Mouse (Mus musculus): ENCODE measurements around the gene Dach1. TPM values are rescaled to one million over a fixed set of nuclear protein-coding genes. Genes with fewer than 3 reads are reported as not detected.
A peak's percentile ranks its signal among the peaks of the same experiment; 100 is the strongest.

Gene Dach1
- polyA plus RNA-seq, 1 experiment from 2014 or later, result 1.8 TPM

GRCm38 (mm10) chr14:98072647-98073420 is 96.7 kb downstream of the Dach1 start:
- Histone ChIP-seq H3K27me3 (replicated peaks) (no peaks in the 10 kb centered on the region), H3K4me2 (peak overlapping the region; percentile 54), H3K36me3 (no peaks in the 10 kb centered on the region), H3K27ac (replicated peaks) (peak overlapping the region; percentile 42; the same call in 1 of the 2 replicates), H3K9me3 (no peaks in the 10 kb centered on the region), H3K4me3 (peak overlapping the region; percentile 19; the same call in 1 of the 2 replicates), H3K9ac (peak overlapping the region; percentile 24; the same call in 1 of the 2 replicates), H3K4me1 (peaks cover 22% of the 10 kb centered on the region)
- no peak for ATAC-seq (ENCODE audit: extremely low read depth, insufficient number of reproducible peaks, low FRiP score, low TSS enrichment)
- WGBS, result 48% methylated on average over 11 of the region's 11 CpGs

GRCm38 (mm10) chr14:98071877-98072276 is 97.7 kb downstream of the Dach1 start:
- 17% methylated on average over 4 of the region's 4 CpGs for WGBS

GRCm38 (mm10) chr14:98067273-98067905 is 102.2 kb downstream of the Dach1 start:
- WGBS, result 69% methylated on average over 4 of the region's 4 CpGs
- no peaks in the 10 kb centered on the region for H3K36me3 ChIP-seq
- no peak for ATAC-seq (ENCODE audit: extremely low read depth, insufficient number of reproducible peaks, low FRiP score, low TSS enrichment)
- no peak overlapping the region for H3K27ac ChIP-seq (replicated peaks)
- H3K4me2 ChIP-seq, result no peak overlapping the region
- H3K9me3 ChIP-seq, result no peaks in the 10 kb centered on the region
- H3K4me3 ChIP-seq, result no peak overlapping the region
- H3K9ac ChIP-seq, result no peak overlapping the region
- peaks cover 9% of the 10 kb centered on the region for H3K4me1 ChIP-seq
- no peaks in the 10 kb centered on the region for H3K27me3 ChIP-seq (replicated peaks)

More at GRCm38 (mm10) chr14:98071877-98072276, 97.7 kb downstream of the Dach1 start:
- H3K4me1 ChIP-seq, result peaks cover 22% of the 10 kb centered on the region
- no peaks in the 10 kb centered on the region for H3K27me3 ChIP-seq (replicated peaks)
- H3K9ac ChIP-seq, result no peak overlapping the region
- no peaks in the 10 kb centered on the region for H3K9me3 ChIP-seq
- H3K36me3 ChIP-seq, result no peaks in the 10 kb centered on the region
- ATAC-seq (ENCODE audit: extremely low read depth, insufficient number of reproducible peaks, low FRiP score, low TSS enrichment), result no peak
- 0 out of 2 replicates have a peak overlapping the region, but pooled peaks have one; percentile 16 for H3K4me2 ChIP-seq
- H3K27ac ChIP-seq (replicated peaks), result 0 out of 2 replicates have a peak overlapping the region, but pooled peaks have one; percentile 39
- H3K4me3 ChIP-seq, result no peak overlapping the region

GRCm38 (mm10) chr14:98064190-98064589 is 105.4 kb downstream of the Dach1 start:
- no peaks in the 10 kb centered on the region for H3K9me3 ChIP-seq
- H3K9ac ChIP-seq, result no peak overlapping the region
- no peak overlapping the region for H3K4me2 ChIP-seq
- ATAC-seq (ENCODE audit: extremely low read depth, insufficient number of reproducible peaks, low FRiP score, low TSS enrichment), result no peak
- WGBS, result 90% methylated on average over 2 of the region's 2 CpGs
- H3K4me3 ChIP-seq, result no peak overlapping the region
- H3K27ac ChIP-seq (replicated peaks), result no peak overlapping the region
- no peaks in the 10 kb centered on the region for H3K27me3 ChIP-seq (replicated peaks)
- no peaks in the 10 kb centered on the region for H3K4me1 ChIP-seq
- no peaks in the 10 kb centered on the region for H3K36me3 ChIP-seq

- H3K4me1 ChIP-seq, result peaks cover 8% of the 10 kb centered on the region; the same call in 1 of the 2 replicates
- H3K4me2 ChIP-seq, result no peak overlapping the region
- no peak overlapping the region for H3K27ac ChIP-seq (replicated peaks)
- 23% methylated on average over 2 of the region's 2 CpGs for WGBS
- no peak overlapping the region for H3K9ac ChIP-seq
- H3K27me3 ChIP-seq (replicated peaks), result no peaks in the 10 kb centered on the region
- H3K4me3 ChIP-seq, result no peak overlapping the region
- H3K9me3 ChIP-seq, result no peaks in the 10 kb centered on the region
- no peaks in the 10 kb centered on the region for H3K36me3 ChIP-seq
- ATAC-seq (ENCODE audit: extremely low read depth, insufficient number of reproducible peaks, low FRiP score, low TSS enrichment), result no peak
These were observed 120.2 kb downstream of the Dach1 start for GRCm38 (mm10) chr14:98049329-98049728.

GRCm38 (mm10) chr14:98048403-98048802 is 121.2 kb downstream of the Dach1 start:
- no peak overlapping the region for H3K27ac ChIP-seq (replicated peaks)
- H3K4me3 ChIP-seq, result no peak overlapping the region
- H3K36me3 ChIP-seq, result no peaks in the 10 kb centered on the region
- H3K9me3 ChIP-seq, result no peaks in the 10 kb centered on the region
- H3K4me1 ChIP-seq, result peaks cover 8% of the 10 kb centered on the region; the same call in 1 of the 2 replicates
- no peak overlapping the region for H3K4me2 ChIP-seq
- ATAC-seq (ENCODE audit: extremely low read depth, insufficient number of reproducible peaks, low FRiP score, low TSS enrichment), result no peak
- WGBS, result 86% methylated on average over 2 of the region's 2 CpGs
- H3K9ac ChIP-seq, result no peak overlapping the region
- H3K27me3 ChIP-seq (replicated peaks), result no peaks in the 10 kb centered on the region

- H3K4me3 ChIP-seq, result no peak overlapping the region
- H3K9ac ChIP-seq, result no peak overlapping the region
- no peaks in the 10 kb centered on the region for H3K36me3 ChIP-seq
- ATAC-seq (ENCODE audit: extremely low read depth, insufficient number of reproducible peaks, low FRiP score, low TSS enrichment), result no peak
- H3K4me2 ChIP-seq, result no peak overlapping the region
- H3K4me1 ChIP-seq, result peaks cover 8% of the 10 kb centered on the region; the same call in 1 of the 2 replicates
- 90% methylated on average over 3 of the region's 3 CpGs for WGBS
- no peak overlapping the region for H3K27ac ChIP-seq (replicated peaks)
- H3K9me3 ChIP-seq, result no peaks in the 10 kb centered on the region
- no peaks in the 10 kb centered on the region for H3K27me3 ChIP-seq (replicated peaks)
These were observed 121.9 kb downstream of the Dach1 start for GRCm38 (mm10) chr14:98047670-98048069.

GRCm38 (mm10) chr14:98046960-98047359 is 122.6 kb downstream of the Dach1 start:
- H3K27me3 ChIP-seq (replicated peaks), result no peaks in the 10 kb centered on the region
- no peak for ATAC-seq (ENCODE audit: extremely low read depth, insufficient number of reproducible peaks, low FRiP score, low TSS enrichment)
- no peak overlapping the region for H3K4me2 ChIP-seq
- no peak overlapping the region for H3K9ac ChIP-seq
- H3K4me3 ChIP-seq, result no peak overlapping the region
- no peak overlapping the region for H3K27ac ChIP-seq (replicated peaks)
- no peaks in the 10 kb centered on the region for H3K36me3 ChIP-seq
- no peaks in the 10 kb centered on the region for H3K9me3 ChIP-seq
- peaks cover 8% of the 10 kb centered on the region; the same call in 1 of the 2 replicates for H3K4me1 ChIP-seq

GRCm38 (mm10) chr14:98038524-98038923 is 131.0 kb downstream of the Dach1 start:
- 10% methylated on average over 1 of the region's 1 CpGs for WGBS
- ATAC-seq (ENCODE audit: extremely low read depth, insufficient number of reproducible peaks, low FRiP score, low TSS enrichment), result no peak
- Histone ChIP-seq H3K27ac (replicated peaks) (peak overlapping the region; percentile 38; the same call in 1 of the 2 replicates), H3K27me3 (replicated peaks) (no peaks in the 10 kb centered on the region), H3K4me1 (peaks cover 6% of the 10 kb centered on the region), H3K9ac (no peak overlapping the region), H3K9me3 (no peaks in the 10 kb centered on the region), H3K36me3 (no peaks in the 10 kb centered on the region), H3K4me3 (no peak overlapping the region), H3K4me2 (no peak overlapping the region)

- Histone ChIP-seq H3K4me1 (peaks cover 6% of the 10 kb centered on the region), H3K27me3 (replicated peaks) (no peaks in the 10 kb centered on the region), H3K4me2 (no peak overlapping the region), H3K9ac (no peak overlapping the region), H3K27ac (replicated peaks) (no peak overlapping the region), H3K4me3 (no peak overlapping the region), H3K36me3 (no peaks in the 10 kb centered on the region), H3K9me3 (no peaks in the 10 kb centered on the region)
- 77% methylated on average over 3 of the region's 3 CpGs for WGBS
- no peak for ATAC-seq (ENCODE audit: extremely low read depth, insufficient number of reproducible peaks, low FRiP score, low TSS enrichment)
These were observed 132.4 kb downstream of the Dach1 start for GRCm38 (mm10) chr14:98037175-98037574.

GRCm38 (mm10) chr14:98035261-98035660 is 134.3 kb downstream of the Dach1 start:
- no peak overlapping the region for H3K4me3 ChIP-seq
- no peak overlapping the region for H3K4me2 ChIP-seq
- WGBS, result 4% methylated on average over 1 of the region's 1 CpGs
- no peak overlapping the region for H3K27ac ChIP-seq (replicated peaks)
- H3K27me3 ChIP-seq (replicated peaks), result no peaks in the 10 kb centered on the region
- no peak for ATAC-seq (ENCODE audit: extremely low read depth, insufficient number of reproducible peaks, low FRiP score, low TSS enrichment)
- H3K9me3 ChIP-seq, result no peaks in the 10 kb centered on the region
- peaks cover 6% of the 10 kb centered on the region for H3K4me1 ChIP-seq
- H3K9ac ChIP-seq, result no peak overlapping the region
- no peaks in the 10 kb centered on the region for H3K36me3 ChIP-seq
